Mouse (Mus musculus) heart, embryonic 14.5 days (tissue): ENCODE measurements around the gene Wdr37. TPM values are rescaled to one million over a fixed set of nuclear protein-coding genes. Genes with fewer than 3 reads are reported as not detected.

Source experiments
- ATAC-seq: fragments of 200-750 bp; cut with Nextera tagmentation; 2 replicates; pipeline ENCODE4 v1.8.0; 2017; ENCODE audit warnings: low read depth, moderate TSS enrichment; ENCODE audit not compliant: insufficient number of reproducible peaks, insufficient read depth, low FRiP score
- H3K27ac ChIP-seq, 2 experiments: fragments of 200-500 bp in 1 of 2; fragments of 300-500 bp in 1 of 2; sonication (generic) in 1 of 2; replicated peaks in 1 of 2; 2 replicates each; pipeline ENCODE4 v1.5.1; 2012 to 2014; ENCODE audit warnings: low read depth in 2 of 2, low read length in 2 of 2, control low read depth in 1 of 2, mild to moderate bottlenecking in 1 of 2, mixed read lengths in 1 of 2; ENCODE audit not compliant: control insufficient read depth in 1 of 2, insufficient read depth in 1 of 2
- H3K27me3 ChIP-seq: fragments of 300-500 bp; sonication (generic); 2 replicates; pipeline ENCODE4 v1.6.1; 2014; ENCODE audit warnings: mild to moderate bottlenecking, low read length, control low read depth; ENCODE audit not compliant: control insufficient read depth, insufficient read depth
- H3K36me3 ChIP-seq: fragments of 300-500 bp; sonication (generic); 2 replicates; pipeline ENCODE4 v1.6.1; 2014; ENCODE audit warnings: mild to moderate bottlenecking, control low read depth, low read length, mixed read lengths; ENCODE audit not compliant: control insufficient read depth, insufficient read depth
- H3K4me1 ChIP-seq, 2 experiments: fragments of 200-500 bp in 1 of 2; fragments of 300-500 bp in 1 of 2; sonication (generic) in 1 of 2; 2 replicates each; pipeline ENCODE4 v1.6.1; 2012 to 2014; ENCODE audit warnings: low read length in 2 of 2, control low read depth in 1 of 2, mixed read lengths in 1 of 2; ENCODE audit not compliant: control insufficient read depth in 2 of 2, insufficient read depth in 2 of 2
- H3K4me2 ChIP-seq: fragments of 300-500 bp; sonication (generic); 2 replicates; pipeline ENCODE4 v1.6.1; 2014; ENCODE audit warnings: mild to moderate bottlenecking, low read length
- H3K4me3 ChIP-seq, 2 experiments: fragments of 200-500 bp in 1 of 2; fragments of 300-500 bp in 1 of 2; sonication (generic) in 1 of 2; 2 replicates each; pipeline ENCODE4 v1.5.1; 2012 to 2014; ENCODE audit warnings: low read length in 2 of 2, mild to moderate bottlenecking in 2 of 2, control low read depth in 1 of 2, low read depth in 1 of 2, moderate library complexity in 1 of 2; ENCODE audit not compliant: control insufficient read depth in 1 of 2, insufficient read depth in 1 of 2
- H3K9ac ChIP-seq: fragments of 300-500 bp; sonication (generic); 2 replicates; pipeline ENCODE4 v1.6.1; 2014; ENCODE audit warnings: mild to moderate bottlenecking, low read length
- H3K9me3 ChIP-seq: fragments of 300-500 bp; sonication (generic); 2 replicates; pipeline ENCODE4 v1.6.1; 2016; ENCODE audit warnings: low read length, control low read depth; ENCODE audit not compliant: control insufficient read depth
- WGBS: fragments of 180-500 bp; shearing (Covaris S2); extraction: QIAGEN DNeasy Blood & Tissue Kit; methylation state at CpG from one replicate; pipeline ENCODE4 v1.1.7; 2014; 5-methylcytosine and 5-hydroxymethylcytosine counted together
- polyA plus RNA-seq: library from polyadenylated mRNA; unstranded; fragments of >200 nt; fragmentation: Nextera tagmentation; extraction: Ambion mirVana; gene quantifications from 2 replicates; pipeline ENCODE4 v1.2.1, GENCODE M21; 2014

Wdr37 gene
- polyA plus RNA-seq, 1 experiment from 2014 or later = 23.8 TPM

- no peak overlapping the region for H3K27ac ChIP-seq
- H3K36me3 ChIP-seq = no peaks in the 10 kb centered on the region
- H3K9me3 ChIP-seq = no peaks in the 10 kb centered on the region
- no peaks in the 10 kb centered on the region for H3K4me1 ChIP-seq
- H3K9ac ChIP-seq = no peak overlapping the region
- WGBS = 46% methylated on average over 14 of the region's 14 CpGs
- no peak for ATAC-seq
- H3K27me3 ChIP-seq = peaks cover 4% of the 10 kb centered on the region; the same call in 1 of the 2 replicates
- H3K4me2 ChIP-seq = no peak overlapping the region
- no peak overlapping the region for H3K4me3 ChIP-seq
These were observed 87.2 kb downstream of the Wdr37 start for GRCm38 (mm10) chr13:8784308-8785061.

- H3K27ac ChIP-seq = no peak overlapping the region
- H3K9me3 ChIP-seq = no peaks in the 10 kb centered on the region
- no peak overlapping the region for H3K9ac ChIP-seq
- no peak overlapping the region for H3K4me3 ChIP-seq
- no peak for ATAC-seq
- no peaks in the 10 kb centered on the region for H3K36me3 ChIP-seq
- peaks cover 4% of the 10 kb centered on the region; the same call in 1 of the 2 replicates for H3K27me3 ChIP-seq
- 67% methylated on average over 10 of the region's 10 CpGs for WGBS
- no peak overlapping the region for H3K4me2 ChIP-seq
- no peaks in the 10 kb centered on the region for H3K4me1 ChIP-seq
These were observed 87.9 kb downstream of the Wdr37 start for GRCm38 (mm10) chr13:8783686-8784307.

GRCm38 (mm10) chr13:8782636-8783035, 89.1 kb downstream of the Wdr37 start:
- Histone ChIP-seq H3K4me1 (no peaks in the 10 kb centered on the region), H3K9ac (no peak overlapping the region), H3K36me3 (no peaks in the 10 kb centered on the region), H3K9me3 (no peaks in the 10 kb centered on the region), H3K4me2 (no peak overlapping the region), H3K27me3 (peaks cover 4% of the 10 kb centered on the region; the same call in 1 of the 2 replicates), H3K4me3 (no peak overlapping the region), H3K27ac (no peak overlapping the region)
- 53% methylated on average over 4 of the region's 4 CpGs for WGBS
- ATAC-seq = no peak

GRCm38 (mm10) chr13:8780441-8780840, 91.3 kb downstream of the Wdr37 start:
- no peak overlapping the region for H3K9ac ChIP-seq
- no peaks in the 10 kb centered on the region for H3K4me1 ChIP-seq
- no peak overlapping the region for H3K4me2 ChIP-seq
- ATAC-seq = no peak
- H3K36me3 ChIP-seq = no peaks in the 10 kb centered on the region
- H3K27ac ChIP-seq = no peak overlapping the region
- no peak overlapping the region for H3K4me3 ChIP-seq
- 47% methylated on average over 4 of the region's 4 CpGs for WGBS
- no peaks in the 10 kb centered on the region for H3K9me3 ChIP-seq
- peaks cover 4% of the 10 kb centered on the region; the same call in 1 of the 2 replicates for H3K27me3 ChIP-seq

GRCm38 (mm10) chr13:8770616-8771015, 101.1 kb downstream of the Wdr37 start:
- Histone ChIP-seq H3K9me3 (peaks cover 8% of the 10 kb centered on the region; the same call in 1 of the 2 replicates), H3K27me3 (no peaks in the 10 kb centered on the region), H3K4me2 (no peak overlapping the region), H3K27ac (no peak overlapping the region), H3K36me3 (no peaks in the 10 kb centered on the region), H3K4me3 (no peak overlapping the region), H3K4me1 (no peaks in the 10 kb centered on the region), H3K9ac (no peak overlapping the region)
- 72% methylated on average over 4 of the region's 4 CpGs for WGBS
- no peak for ATAC-seq

- H3K27me3 ChIP-seq = no peaks in the 10 kb centered on the region
- no peak overlapping the region for H3K4me3 ChIP-seq
- H3K27ac ChIP-seq = no peak overlapping the region
- peaks cover 8% of the 10 kb centered on the region; the same call in 1 of the 2 replicates for H3K9me3 ChIP-seq
- H3K9ac ChIP-seq = no peak overlapping the region
- 88% methylated on average over 7 of the region's 7 CpGs for WGBS
- H3K36me3 ChIP-seq = no peaks in the 10 kb centered on the region
- no peaks in the 10 kb centered on the region for H3K4me1 ChIP-seq
- ATAC-seq = no peak
- H3K4me2 ChIP-seq = no peak overlapping the region
These were observed 102.0 kb downstream of the Wdr37 start for GRCm38 (mm10) chr13:8769654-8770227.

GRCm38 (mm10) chr13:8760940-8761339, 110.8 kb downstream of the Wdr37 start:
- Histone ChIP-seq H3K9me3 (no peaks in the 10 kb centered on the region), H3K27me3 (peaks cover 3% of the 10 kb centered on the region; the same call in 1 of the 2 replicates), H3K9ac (no peak overlapping the region), H3K27ac (no peak overlapping the region), H3K4me3 (no peak overlapping the region), H3K36me3 (no peaks in the 10 kb centered on the region), H3K4me2 (no peak overlapping the region), H3K4me1 (0 out of 4 replicates have a peak, but pooled peaks cover 0 to 3% of the 10 kb centered on the region in 2 experiments)
- ATAC-seq = no peak
- 16% methylated on average over 8 of the region's 8 CpGs for WGBS
